8 mouse cellular contexts compared by ENCODE assay signal in the genomic region with DNA sequence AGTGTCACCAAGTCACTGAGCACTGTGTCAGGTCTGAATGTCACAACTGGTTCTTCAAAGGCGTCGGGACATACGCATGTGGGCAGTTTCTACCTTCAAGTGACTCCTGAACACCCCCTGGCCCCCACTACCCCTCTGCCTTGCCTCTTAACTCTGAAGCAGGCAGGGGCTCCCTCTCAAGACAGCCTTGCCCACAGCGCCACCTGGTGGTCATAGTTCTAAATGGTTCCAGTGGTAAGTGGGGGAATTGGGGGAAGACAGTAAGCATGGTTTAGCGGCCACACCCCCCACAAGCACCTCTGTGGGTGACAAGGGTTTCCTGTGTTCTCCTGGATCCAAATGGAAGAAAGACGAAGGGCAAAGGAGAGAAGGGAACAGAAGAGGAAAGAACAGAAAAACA.
DNase-seq lines count a peak whose midpoint lies in the region; ATAC-seq and TF ChIP-seq lines count a peak whose summit lies in the region.

No protein-coding gene starts in this region.

- H3K4me1 ChIP-seq in MEL (ENCODE audit: control insufficient read depth in 1 of 2, insufficient read depth in 2 of 2, low read length in 2 of 2), result no peaks in the 10 kb centered on the region
- no peaks in the 10 kb centered on the region; the same call in 1 of the 2 replicates for H3K4me1 ChIP-seq in hindbrain, embryonic 11.5 days (replicated peaks; ENCODE audit: control insufficient read depth, insufficient read depth, low read length)

- no peaks in the 10 kb centered on the region for H3K36me3 ChIP-seq in MEL (ENCODE audit: control insufficient read depth in 1 of 2, insufficient read depth in 2 of 2, low read length in 2 of 2)
- peaks cover 3% of the 10 kb centered on the region; the same call in 1 of the 2 replicates for H3K36me3 ChIP-seq in hindbrain, embryonic 11.5 days (ENCODE audit: control insufficient read depth, insufficient read depth, low read length)

- H3K9me3 ChIP-seq in MEL (replicated peaks; ENCODE audit: insufficient read depth, low read length), result no peaks in the 10 kb centered on the region
- no peaks in the 10 kb centered on the region for H3K9me3 ChIP-seq in hindbrain, embryonic 11.5 days (ENCODE audit: control insufficient read depth, low read length)

- TF ChIP-seq CTCF in MEL (IDR thresholded peaks at IDR 0.05 in 2 of 3, conservative IDR thresholded peaks at IDR 0.05 in 1 of 3; ENCODE audit: control insufficient read depth in 1 of 3, insufficient read depth in 1 of 3, low read depth in 2 of 3, low read length in 3 of 3, poor library complexity in 1 of 3, severe bottlenecking in 1 of 3), result peak; percentile 71 to 96 (median 94)

- peak; percentile 17; the same call in 1 of the 2 replicates for ATAC-seq in hindbrain, embryonic 11.5 days (ENCODE audit: low FRiP score)

- 13% methylated on average over 6 of the region's 6 CpGs for WGBS in hindbrain, embryonic 11.5 days

- no peak for TF ChIP-seq POLR2A in MEL (IDR thresholded peaks at IDR 0.05; ENCODE audit: control insufficient read depth in 1 of 2, insufficient read depth in 1 of 2, low read depth in 1 of 2, low read length in 2 of 2, poor library complexity in 1 of 2)

- no peaks in the 10 kb centered on the region for H3K27me3 ChIP-seq in MEL (ENCODE audit: control insufficient read depth in 1 of 2, insufficient read depth in 2 of 2, low read length in 2 of 2)
- no peaks in the 10 kb centered on the region for H3K27me3 ChIP-seq in hindbrain, embryonic 11.5 days (ENCODE audit: control insufficient read depth, insufficient read depth, low read length)

- DNase-seq in MEL (ENCODE audit: low read depth, low spot score), result peak; percentile 86
- DNase-seq in cerebellum, adult 9-10 months, result peak; percentile 65
- DNase-seq in frontal cortex, adult 2 months (ENCODE audit: extremely low spot score in 1 of 2, low spot score in 1 of 2), result peak; percentile 52 to 94
- DNase-seq in hindbrain, embryonic 11.5 days (ENCODE audit: low spot score), result peak; percentile 92
- peak; percentile 82 to 86 for DNase-seq in layer of hippocampus, postnatal 14 days (ENCODE audit: low spot score in 2 of 2)
- DNase-seq in lung, postnatal 10 days, result peak; percentile 91
- DNase-seq in ovary, postnatal 36 days (ENCODE audit: low spot score), result peak; percentile 85
- DNase-seq in thymus, postnatal 10 days (ENCODE audit: low spot score in 2 of 2), result peak; percentile 79 to 95

- H3K4me3 ChIP-seq in MEL (ENCODE audit: control insufficient read depth in 1 of 2, insufficient read depth in 1 of 2, low read depth in 2 of 2, low read length in 2 of 2), result no peak overlapping the region
- H3K4me3 ChIP-seq in hindbrain, embryonic 11.5 days (ENCODE audit: low read depth, low read length), result no peak overlapping the region

- H3K27ac ChIP-seq in MEL (ENCODE audit: control insufficient read depth, low read depth, low read length), result no peak overlapping the region
- no peak overlapping the region for H3K27ac ChIP-seq in hindbrain, embryonic 11.5 days (ENCODE audit: low read depth, low read length)

- no peak for TF ChIP-seq EP300 in MEL (IDR thresholded peaks at IDR 0.05; ENCODE audit: low read depth in 1 of 2, low read length in 2 of 2)

- no peak overlapping the region for H3K9ac ChIP-seq in MEL (ENCODE audit: control insufficient read depth, low read depth, low read length, poor library complexity, severe bottlenecking)
- H3K9ac ChIP-seq in hindbrain, embryonic 11.5 days (ENCODE audit: low read depth, low read length), result no peak overlapping the region

- TF ChIP-seq RAD21 in MEL (IDR thresholded peaks at IDR 0.05; ENCODE audit: low read depth, low read length), result peak; percentile 63

- H3K79me2 ChIP-seq in MEL (ENCODE audit: control insufficient read depth, insufficient read depth, low read length, poor library complexity), result no peaks in the 10 kb centered on the region

- no peak overlapping the region for H3K4me2 ChIP-seq in hindbrain, embryonic 11.5 days (replicated peaks; ENCODE audit: low read depth, low read length)

TF ChIP-seq in MEL, 35 proteins besides CTCF, POLR2A, EP300 and RAD21:
- TF ChIP-seq SMC3 (IDR thresholded peaks at IDR 0.05; ENCODE audit: low read depth, low read length), result peak; percentile 79
- TF ChIP-seq KAT2A (conservative IDR thresholded peaks at IDR 0.05; ENCODE audit: low read depth, low read length), result no peak
- no peak for TF ChIP-seq TCF12 (IDR thresholded peaks at IDR 0.05; ENCODE audit: low read depth, low read length)
- TF ChIP-seq ZC3H11A (IDR thresholded peaks at IDR 0.05; ENCODE audit: low read depth, low read length), result peak; percentile 47
- no peak for TF ChIP-seq ELF1 (IDR thresholded peaks at IDR 0.05; ENCODE audit: low read depth, low read length)
- TF ChIP-seq ZKSCAN1 (IDR thresholded peaks at IDR 0.05; ENCODE audit: low read depth, low read length), result no peak
- no peak for TF ChIP-seq NELFE (IDR thresholded peaks at IDR 0.05; ENCODE audit: low read depth, low read length)
- peak; percentile 29; the same call in 1 of the 2 replicates for TF ChIP-seq SIN3A (IDR thresholded peaks at IDR 0.05; ENCODE audit: low read length)
- no peak for TF ChIP-seq MYB (IDR thresholded peaks at IDR 0.05; ENCODE audit: low read depth, low read length)
- no peak for TF ChIP-seq POLR2AphosphoS2 (IDR thresholded peaks at IDR 0.05; ENCODE audit: low read length)
- no peak for TF ChIP-seq TAL1 (IDR thresholded peaks at IDR 0.05; ENCODE audit: low read length)
- no peak for TF ChIP-seq CHD1 (IDR thresholded peaks at IDR 0.05; ENCODE audit: low read depth, low read length)
- TF ChIP-seq POLR2AphosphoS5 (IDR thresholded peaks at IDR 0.05; ENCODE audit: borderline replicate concordance, low read depth, low read length), result no peak
- TF ChIP-seq MXI1 (IDR thresholded peaks at IDR 0.05; ENCODE audit: low read depth, low read length), result peak; percentile 41; the same call in 1 of the 2 replicates
- no peak for TF ChIP-seq ETS1 (IDR thresholded peaks at IDR 0.05; ENCODE audit: low read depth, low read length)
